Mouse (Mus musculus): ENCODE measurements at regions not wholly inside any gene's neighbourhood (a gene's known extent, or its start where the extent isn't known, plus 50 kb on each side); places are given as distances from the start of the nearest gene placed in this dataset.

DNA sequence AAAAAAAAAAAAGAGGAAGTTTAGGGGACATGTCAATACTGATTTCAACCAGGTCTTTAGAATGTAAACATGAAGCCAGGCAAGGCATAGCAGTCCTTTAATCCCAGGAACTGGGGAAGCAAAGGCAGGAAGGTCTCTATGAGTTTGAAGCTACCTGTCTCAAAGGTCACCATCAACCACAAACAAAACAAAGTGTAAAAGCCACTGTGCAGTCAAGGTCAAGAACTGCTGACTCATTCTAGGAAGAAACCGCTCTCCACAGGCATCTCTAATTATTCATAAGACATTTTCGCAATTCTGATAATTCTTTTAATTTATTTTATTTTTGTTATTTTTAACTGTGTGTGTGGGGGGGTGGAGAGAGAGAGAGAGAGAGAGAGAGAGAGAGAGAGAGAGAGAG is 364.0 kb downstream of the Cntnap4 start:
- Histone ChIP-seq H3K9ac (replicated peaks; ENCODE audit: low read length) (no peak overlapping the region), H3K4me1 (ENCODE audit: insufficient read depth, low read length) (no peaks in the 10 kb centered on the region)

DNA sequence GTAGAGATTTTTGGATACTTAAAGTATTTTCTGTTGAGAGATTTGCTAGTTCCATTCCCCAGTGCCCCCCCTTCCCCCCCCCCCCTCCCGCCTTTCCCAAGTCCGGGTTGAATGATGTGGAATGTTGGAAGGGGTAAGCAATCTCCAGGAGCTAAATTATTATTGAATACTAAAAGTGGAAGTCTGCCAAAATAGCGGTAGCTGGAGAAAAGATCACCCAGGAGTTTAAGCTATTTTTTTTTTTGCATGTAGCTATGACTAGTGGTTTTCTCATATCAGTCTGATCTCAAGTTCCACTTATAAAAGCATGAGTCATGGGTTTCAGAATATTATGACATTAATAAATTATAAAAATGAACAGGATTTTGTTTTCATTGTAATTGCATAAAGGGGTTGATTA is 365.6 kb downstream of the Cntnap4 start:
- Histone ChIP-seq H3K4me3 (ENCODE audit: low read length) (no peak overlapping the region), H3K27ac (ENCODE audit: low read length) (no peak overlapping the region), H3K9ac (replicated peaks; ENCODE audit: low read length) (no peak overlapping the region), H3K9me3 (ENCODE audit: low read length) (no peaks in the 10 kb centered on the region), H3K4me2 (replicated peaks; ENCODE audit: low read depth, low read length) (no peak overlapping the region), H3K4me1 (ENCODE audit: insufficient read depth, low read length) (no peaks in the 10 kb centered on the region), H3K36me3 (ENCODE audit: insufficient read depth, low read length) (no peaks in the 10 kb centered on the region), H3K27me3 (ENCODE audit: insufficient read depth, low read length) (no peaks in the 10 kb centered on the region)
- ATAC-seq (ENCODE audit: low FRiP score, low TSS enrichment) = no peak
- WGBS = 56% methylated on average over 3 of the region's 3 CpGs

More for the DNA sequence above, 364.0 kb downstream of the Cntnap4 start:
- Histone ChIP-seq H3K4me3 (ENCODE audit: low read length) (no peak overlapping the region), H3K9me3 (ENCODE audit: low read length) (no peaks in the 10 kb centered on the region), H3K27ac (ENCODE audit: low read length) (no peak overlapping the region), H3K27me3 (ENCODE audit: insufficient read depth, low read length) (no peaks in the 10 kb centered on the region), H3K4me2 (replicated peaks; ENCODE audit: low read depth, low read length) (no peak overlapping the region), H3K36me3 (ENCODE audit: insufficient read depth, low read length) (no peaks in the 10 kb centered on the region)
- no peak for ATAC-seq (ENCODE audit: low FRiP score, low TSS enrichment)
- WGBS = 79% methylated on average over 2 of the region's 2 CpGs

DNA sequence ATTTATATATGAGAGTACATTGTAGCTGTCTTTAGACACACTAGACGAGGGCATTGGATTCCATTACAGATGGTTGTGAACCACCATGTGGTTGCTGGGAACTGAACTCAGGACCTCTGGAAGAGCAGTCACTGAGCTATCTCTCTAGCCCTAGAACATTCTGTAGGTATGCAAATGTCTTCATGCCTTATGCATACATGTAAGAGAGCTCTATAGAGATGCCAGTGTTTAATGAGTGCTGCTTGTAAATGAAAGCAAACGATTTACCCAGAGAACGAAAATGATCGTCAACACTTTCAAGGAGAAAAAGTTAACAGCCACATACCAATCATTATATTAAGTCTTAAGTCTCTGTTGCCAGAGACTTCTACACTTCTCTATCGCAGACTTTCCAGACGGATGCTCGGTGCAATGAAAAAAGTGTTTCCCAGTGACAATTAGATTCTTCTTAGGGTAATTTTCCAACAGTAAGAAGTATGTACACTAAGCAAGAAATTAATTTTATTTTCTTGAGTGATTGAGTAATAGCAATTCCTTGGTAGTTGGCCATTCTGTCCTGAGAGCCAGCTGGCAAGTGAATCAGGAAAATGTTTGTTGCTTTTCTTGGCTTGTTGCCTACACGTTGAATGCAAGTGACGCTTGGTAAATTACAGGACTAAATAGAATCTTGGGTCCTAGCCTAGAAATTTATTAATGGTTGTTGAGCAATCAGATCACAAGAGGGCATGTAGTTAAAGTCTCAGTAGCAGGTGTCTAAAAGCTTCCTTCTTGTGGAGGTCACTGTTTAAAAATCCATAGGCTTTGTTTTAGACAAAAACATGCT is 366.3 kb downstream of the Cntnap4 start:
- no peak overlapping the region for H3K4me3 ChIP-seq (ENCODE audit: low read length)
- no peaks in the 10 kb centered on the region for H3K27me3 ChIP-seq (ENCODE audit: insufficient read depth, low read length)
- no peak overlapping the region for H3K9ac ChIP-seq (replicated peaks; ENCODE audit: low read length)
- 65% methylated on average over 9 of the region's 9 CpGs for WGBS
- no peaks in the 10 kb centered on the region for H3K4me1 ChIP-seq (ENCODE audit: insufficient read depth, low read length)
- H3K4me2 ChIP-seq (replicated peaks; ENCODE audit: low read depth, low read length) = no peak overlapping the region
- no peaks in the 10 kb centered on the region for H3K9me3 ChIP-seq (ENCODE audit: low read length)
- H3K36me3 ChIP-seq (ENCODE audit: insufficient read depth, low read length) = no peaks in the 10 kb centered on the region
- H3K27ac ChIP-seq (ENCODE audit: low read length) = no peak overlapping the region
- ATAC-seq (ENCODE audit: low FRiP score, low TSS enrichment) = no peak

DNA sequence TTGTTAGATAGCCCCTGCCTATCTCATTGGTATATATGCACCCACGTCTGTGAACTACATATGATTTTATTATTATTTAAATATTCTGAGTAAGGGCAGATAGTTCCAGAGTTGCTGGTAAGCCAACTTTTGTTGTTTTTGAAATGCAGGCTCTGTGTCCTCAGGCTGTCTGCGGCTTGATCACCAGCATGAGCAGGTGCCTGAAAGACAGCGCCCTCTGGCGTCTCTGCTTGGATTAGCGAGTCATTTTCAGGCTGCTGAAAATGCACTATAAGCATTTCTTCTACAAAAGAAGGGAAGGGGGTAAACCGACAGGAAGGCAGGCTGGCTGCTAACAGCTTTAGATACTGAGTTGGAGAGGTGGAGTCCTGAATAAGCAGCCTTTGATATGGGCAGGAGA is 402.6 kb downstream of the Cntnap4 start:
- H3K9me3 ChIP-seq (ENCODE audit: low read length) = no peaks in the 10 kb centered on the region
- H3K27ac ChIP-seq (ENCODE audit: low read length) = no peak overlapping the region
- WGBS = 6% methylated on average over 6 of the region's 6 CpGs
- H3K9ac ChIP-seq (replicated peaks; ENCODE audit: low read length) = no peak overlapping the region
- no peaks in the 10 kb centered on the region for H3K36me3 ChIP-seq (ENCODE audit: insufficient read depth, low read length)
- no peak for ATAC-seq (ENCODE audit: low FRiP score, low TSS enrichment)
- H3K4me1 ChIP-seq (ENCODE audit: insufficient read depth, low read length) = no peaks in the 10 kb centered on the region
- no peak overlapping the region for H3K4me3 ChIP-seq (ENCODE audit: low read length)
- H3K27me3 ChIP-seq (ENCODE audit: insufficient read depth, low read length) = no peaks in the 10 kb centered on the region
- H3K4me2 ChIP-seq (replicated peaks; ENCODE audit: low read depth, low read length) = no peak overlapping the region

DNA sequence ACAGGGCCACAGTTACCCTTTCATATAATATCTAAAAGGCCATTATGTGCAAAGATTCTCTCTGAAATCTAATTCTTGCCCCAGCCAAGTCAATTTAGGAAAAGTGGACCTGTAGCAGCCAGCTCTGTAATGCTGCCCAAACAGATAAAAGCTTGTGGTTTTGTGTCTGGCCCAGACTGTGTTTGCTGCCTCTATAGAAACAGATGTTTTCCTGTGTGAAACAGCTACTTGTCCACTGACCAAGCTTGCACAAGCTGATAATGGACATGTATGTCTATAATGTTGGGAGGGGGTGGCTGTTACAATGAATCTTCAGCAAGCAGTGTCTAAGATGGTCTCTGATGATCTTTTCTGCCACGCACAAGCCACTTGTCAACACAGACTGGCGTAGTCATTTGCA is 405.9 kb downstream of the Cntnap4 start:
- no peaks in the 10 kb centered on the region for H3K9me3 ChIP-seq (ENCODE audit: low read length)
- no peaks in the 10 kb centered on the region for H3K27me3 ChIP-seq (ENCODE audit: insufficient read depth, low read length)
- ATAC-seq (ENCODE audit: low FRiP score, low TSS enrichment) = no peak
- no peak overlapping the region for H3K27ac ChIP-seq (ENCODE audit: low read length)
- no peaks in the 10 kb centered on the region for H3K4me1 ChIP-seq (ENCODE audit: insufficient read depth, low read length)
- WGBS = 93% methylated on average over 2 of the region's 2 CpGs
- H3K9ac ChIP-seq (replicated peaks; ENCODE audit: low read length) = no peak overlapping the region
- no peak overlapping the region for H3K4me2 ChIP-seq (replicated peaks; ENCODE audit: low read depth, low read length)
- no peaks in the 10 kb centered on the region for H3K36me3 ChIP-seq (ENCODE audit: insufficient read depth, low read length)
- H3K4me3 ChIP-seq (ENCODE audit: low read length) = no peak overlapping the region

DNA sequence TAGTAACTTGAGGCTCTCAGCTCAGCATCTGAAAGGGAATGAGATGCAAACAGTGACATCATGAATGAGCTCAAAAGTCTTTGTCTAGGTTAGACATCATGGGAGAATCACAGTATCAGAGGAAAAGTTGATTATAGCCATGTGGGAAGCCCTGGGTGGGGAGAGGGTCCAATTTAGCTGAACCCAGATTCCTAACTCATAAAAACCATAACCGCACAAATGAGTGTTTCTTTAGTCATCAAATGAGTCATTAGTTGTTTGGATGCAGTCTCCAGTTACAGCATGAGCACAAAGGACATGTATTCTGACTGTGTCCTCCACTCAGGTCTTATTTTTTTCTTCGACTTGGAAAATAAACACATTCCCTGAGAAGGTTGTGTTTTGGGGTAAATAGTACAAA is 406.5 kb downstream of the Cntnap4 start:
- Histone ChIP-seq H3K4me2 (replicated peaks; ENCODE audit: low read depth, low read length) (no peak overlapping the region), H3K9ac (replicated peaks; ENCODE audit: low read length) (no peak overlapping the region), H3K36me3 (ENCODE audit: insufficient read depth, low read length) (no peaks in the 10 kb centered on the region), H3K9me3 (ENCODE audit: low read length) (no peaks in the 10 kb centered on the region), H3K4me3 (ENCODE audit: low read length) (no peak overlapping the region), H3K27ac (ENCODE audit: low read length) (no peak overlapping the region), H3K27me3 (ENCODE audit: insufficient read depth, low read length) (no peaks in the 10 kb centered on the region), H3K4me1 (ENCODE audit: insufficient read depth, low read length) (no peaks in the 10 kb centered on the region)
- WGBS = 78% methylated on average over 2 of the region's 2 CpGs
- ATAC-seq (ENCODE audit: low FRiP score, low TSS enrichment) = no peak

DNA sequence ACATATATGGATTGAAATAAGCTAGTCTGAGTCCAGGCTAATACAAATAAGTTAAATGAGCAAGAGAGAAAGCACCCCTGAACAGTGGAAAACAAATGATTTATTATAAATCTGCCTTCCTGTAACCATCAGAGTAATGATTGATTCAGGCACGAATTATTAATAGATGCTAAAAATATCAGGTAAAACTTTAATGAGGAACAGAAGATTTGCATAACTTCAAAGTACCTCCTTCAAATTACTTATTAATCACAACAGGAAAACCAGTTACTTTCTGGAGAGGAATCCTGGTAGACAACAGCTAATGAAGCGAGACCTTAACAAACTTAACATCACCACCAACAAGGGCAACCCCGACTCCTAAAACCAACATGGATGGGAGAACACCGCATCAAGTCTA is 423.9 kb downstream of the Cntnap4 start:
- 70% methylated on average over 4 of the region's 4 CpGs for WGBS
- no peak for ATAC-seq (ENCODE audit: low FRiP score, low TSS enrichment)

DNA sequence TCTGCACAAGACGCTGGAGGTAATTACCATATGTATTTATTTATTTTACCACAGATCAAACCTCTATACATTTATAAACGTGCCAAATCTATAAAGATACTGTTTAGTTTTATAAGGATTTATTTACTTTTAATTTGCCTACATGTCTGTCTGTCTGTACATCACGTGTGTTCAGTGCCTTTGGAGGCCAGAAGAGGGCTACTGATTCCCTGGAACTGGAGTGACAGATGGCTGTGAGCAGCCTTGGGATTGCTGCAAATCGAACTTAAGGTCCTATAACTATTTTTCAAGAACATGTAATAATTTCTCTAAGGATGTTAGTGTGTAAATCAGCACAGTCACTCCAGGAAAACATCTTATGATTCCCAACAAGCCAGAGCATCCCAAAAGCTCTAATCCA is 437.5 kb downstream of the Cntnap4 start:
- no peaks in the 10 kb centered on the region for H3K36me3 ChIP-seq (ENCODE audit: insufficient read depth, low read length)
- no peak overlapping the region for H3K9ac ChIP-seq (replicated peaks; ENCODE audit: low read length)
- H3K27ac ChIP-seq (ENCODE audit: low read length) = no peak overlapping the region
- H3K4me2 ChIP-seq (replicated peaks; ENCODE audit: low read depth, low read length) = no peak overlapping the region
- H3K4me3 ChIP-seq (ENCODE audit: low read length) = no peak overlapping the region
- H3K27me3 ChIP-seq (ENCODE audit: insufficient read depth, low read length) = no peaks in the 10 kb centered on the region
- ATAC-seq (ENCODE audit: low FRiP score, low TSS enrichment) = no peak
- WGBS = 61% methylated on average over 4 of the region's 4 CpGs
- no peaks in the 10 kb centered on the region for H3K4me1 ChIP-seq (ENCODE audit: insufficient read depth, low read length)
- H3K9me3 ChIP-seq (ENCODE audit: low read length) = no peaks in the 10 kb centered on the region

More for the DNA sequence above, 423.9 kb downstream of the Cntnap4 start:
- no peak overlapping the region for H3K4me3 ChIP-seq (ENCODE audit: low read length)
- no peaks in the 10 kb centered on the region for H3K27me3 ChIP-seq (ENCODE audit: insufficient read depth, low read length)
- H3K9ac ChIP-seq (replicated peaks; ENCODE audit: low read length) = no peak overlapping the region
- no peaks in the 10 kb centered on the region for H3K36me3 ChIP-seq (ENCODE audit: insufficient read depth, low read length)
- no peaks in the 10 kb centered on the region for H3K4me1 ChIP-seq (ENCODE audit: insufficient read depth, low read length)
- no peak overlapping the region for H3K4me2 ChIP-seq (replicated peaks; ENCODE audit: low read depth, low read length)
- H3K9me3 ChIP-seq (ENCODE audit: low read length) = no peaks in the 10 kb centered on the region
- H3K27ac ChIP-seq (ENCODE audit: low read length) = no peak overlapping the region

DNA sequence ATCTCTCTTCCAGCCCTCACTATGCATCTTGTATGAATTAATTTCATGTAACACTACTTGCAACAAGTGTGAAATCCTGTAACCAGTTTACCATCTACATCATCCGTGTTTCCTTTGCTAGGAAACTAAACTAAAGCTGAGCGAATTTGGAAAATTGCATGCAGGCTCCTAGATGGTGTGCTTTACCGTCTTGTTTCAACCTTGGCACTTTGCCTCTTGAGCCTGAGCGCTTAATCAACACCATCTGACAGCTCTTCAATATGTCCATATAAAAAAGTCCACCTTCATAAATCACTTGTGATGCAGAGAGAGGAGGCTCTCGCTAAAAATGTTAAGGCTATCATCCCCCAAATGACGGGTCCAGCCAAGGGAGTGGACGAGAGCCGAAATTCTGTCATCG is 459.0 kb downstream of the Cntnap4 start:
- ATAC-seq (ENCODE audit: low FRiP score, low TSS enrichment) = no peak
- Histone ChIP-seq H3K27me3 (ENCODE audit: insufficient read depth, low read length) (no peaks in the 10 kb centered on the region), H3K9ac (replicated peaks; ENCODE audit: low read length) (no peak overlapping the region), H3K4me3 (ENCODE audit: low read length) (no peak overlapping the region), H3K4me1 (ENCODE audit: insufficient read depth, low read length) (no peaks in the 10 kb centered on the region), H3K9me3 (ENCODE audit: low read length) (no peaks in the 10 kb centered on the region), H3K36me3 (ENCODE audit: insufficient read depth, low read length) (no peaks in the 10 kb centered on the region), H3K4me2 (replicated peaks; ENCODE audit: low read depth, low read length) (no peak overlapping the region), H3K27ac (ENCODE audit: low read length) (no peak overlapping the region)
- 61% methylated on average over 9 of the region's 9 CpGs for WGBS

DNA sequence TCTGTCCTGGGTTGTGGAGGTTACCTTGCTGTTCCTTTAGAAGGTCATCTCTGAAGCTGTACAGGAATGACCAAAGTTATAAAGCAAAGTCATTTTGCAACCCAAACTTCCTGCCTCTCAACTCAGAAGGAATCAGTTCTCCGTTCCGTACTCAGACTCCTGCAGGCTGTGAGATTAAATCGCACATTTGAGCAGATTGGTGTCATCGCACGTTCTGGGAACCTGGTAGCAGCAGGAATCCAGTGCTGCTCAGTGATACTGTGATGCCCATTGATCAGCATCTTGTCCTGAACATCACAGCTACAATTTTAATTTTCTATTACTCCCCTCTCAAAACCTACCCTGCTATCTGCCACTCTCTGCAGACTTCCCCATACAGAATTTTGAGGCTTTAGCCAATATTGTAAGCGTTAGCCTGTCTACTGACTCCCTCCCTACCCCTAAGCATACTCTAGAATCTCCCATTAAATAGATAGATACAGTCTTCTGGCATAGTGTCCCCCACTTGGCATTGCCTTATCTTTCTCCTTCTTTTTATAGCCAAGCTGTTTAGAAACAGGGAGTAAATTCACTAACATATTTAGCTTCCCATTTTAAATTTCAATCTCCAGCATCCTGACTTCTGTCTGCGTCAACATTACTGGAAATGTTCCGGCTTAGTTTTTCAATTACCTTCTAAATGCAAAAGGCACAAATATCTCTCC is 482.1 kb downstream of the Cntnap4 start:
- ATAC-seq (ENCODE audit: low FRiP score, low TSS enrichment) = no peak
- no peak overlapping the region for H3K27ac ChIP-seq (ENCODE audit: low read length)
- no peaks in the 10 kb centered on the region for H3K36me3 ChIP-seq (ENCODE audit: insufficient read depth, low read length)
- no peaks in the 10 kb centered on the region for H3K4me1 ChIP-seq (ENCODE audit: insufficient read depth, low read length)
- 84% methylated on average over 8 of the region's 8 CpGs for WGBS
- H3K4me3 ChIP-seq (ENCODE audit: low read length) = no peak overlapping the region
- no peak overlapping the region for H3K9ac ChIP-seq (replicated peaks; ENCODE audit: low read length)
- no peaks in the 10 kb centered on the region for H3K9me3 ChIP-seq (ENCODE audit: low read length)
- no peaks in the 10 kb centered on the region for H3K27me3 ChIP-seq (ENCODE audit: insufficient read depth, low read length)
- no peak overlapping the region for H3K4me2 ChIP-seq (replicated peaks; ENCODE audit: low read depth, low read length)
